Mouse (Mus musculus): ENCODE measurements at regions not wholly inside any gene's neighbourhood (a gene's known extent, or its start where the extent isn't known, plus 50 kb on each side); places are given as distances from the start of the nearest gene placed in this dataset.

- TF ChIP-seq CTCF (IDR thresholded peaks at IDR 0.05; ENCODE audit: extremely low read depth, insufficient read depth, insufficient read length, insufficient replicate concordance), result no peak
- no peak for TF ChIP-seq POLR2A (IDR thresholded peaks at IDR 0.05; ENCODE audit: low read depth, low read length)
Observed at GRCm38 (mm10) chr4:83926195-83926731, 400.9 kb downstream of the Ccdc171 start.
